Mouse (Mus musculus) frontal cortex, adult 2 months (tissue): ENCODE measurements around the gene Abcb6. TPM values are rescaled to one million over a fixed set of nuclear protein-coding genes. Genes with fewer than 3 reads are reported as not detected.
A peak's percentile ranks its signal among the peaks of the same experiment; 100 is the strongest.

Experiments used
- DNase-seq, 2 experiments: peaks; one replicate each; pipeline ENCODE4 v3.0.0; 2022; ENCODE audit warnings: low spot score in 1 of 2; ENCODE audit errors: extremely low spot score in 1 of 2
- polyA plus RNA-seq: library from polyadenylated mRNA; depleted of rRNA; stranded (reverse); fragments of >200 nt; gene quantifications from 2 replicates; pipeline ENCODE4 v1.2.3, GENCODE M21; 2012

The Abcb6 gene
- polyA plus RNA-seq, 1 experiment: 29.2 TPM

DNA sequence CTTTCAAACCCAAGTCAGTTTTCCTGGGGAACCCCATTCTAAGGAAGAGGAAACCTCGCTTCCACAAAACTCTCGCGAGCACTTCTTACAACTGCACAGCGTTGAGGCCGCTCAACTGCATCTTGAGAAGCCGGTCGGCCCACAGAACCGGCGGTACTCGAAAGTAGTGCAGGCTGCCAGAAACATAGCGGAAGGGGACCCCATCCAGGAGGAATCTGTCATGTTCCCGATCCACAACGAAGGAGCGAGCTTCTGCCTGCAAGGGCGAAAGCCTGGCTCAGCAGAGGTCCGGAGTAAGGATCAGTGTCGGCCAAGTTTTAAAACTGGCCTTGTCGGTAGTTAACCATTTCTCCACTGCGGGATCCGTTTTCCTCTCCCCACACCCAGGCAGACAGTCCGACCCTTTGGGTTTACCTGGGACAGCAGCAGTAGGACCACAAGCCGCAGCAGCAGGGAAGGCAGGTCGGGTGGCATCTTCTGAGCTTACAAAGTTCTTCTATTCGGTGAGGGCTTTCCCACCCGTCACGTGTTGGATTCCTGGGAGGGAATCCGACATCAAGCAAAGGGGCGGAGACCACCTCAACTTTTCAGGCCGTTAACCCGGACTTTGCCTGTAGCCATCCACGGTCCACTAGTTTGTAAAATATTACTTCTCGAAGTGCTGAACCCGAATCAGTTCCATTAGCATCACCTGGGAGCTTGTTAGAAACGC lies 28.9 kb upstream of the Abcb6 start:
- DNase-seq: no peak

GRCm38 (mm10) chr1:75201236-75201635 lies 21.0 kb upstream of the Abcb6 start:
- no peak for DNase-seq

GRCm38 (mm10) chr1:75192452-75192851 lies 12.3 kb upstream of the Abcb6 start:
- DNase-seq: peak in 1 of 2 experiments; percentile 38

GRCm38 (mm10) chr1:75191622-75192402 lies 11.6 kb upstream of the Abcb6 start, which contains the start of the genes Ankzf1 and Atg9a:
TSS of gene Ankzf1 (plus strand) at chr1:75192151.
TSS of gene Atg9a (minus strand) at chr1:75192196.
- DNase-seq: peak; percentile 97 to 98

- no peak for DNase-seq
Observed at GRCm38 (mm10) chr1:75191258-75191621, 11.0 kb upstream of the Abcb6 start.

GRCm38 (mm10) chr1:75190577-75190976 lies 10.4 kb upstream of the Abcb6 start:
- DNase-seq: no peak

DNA sequence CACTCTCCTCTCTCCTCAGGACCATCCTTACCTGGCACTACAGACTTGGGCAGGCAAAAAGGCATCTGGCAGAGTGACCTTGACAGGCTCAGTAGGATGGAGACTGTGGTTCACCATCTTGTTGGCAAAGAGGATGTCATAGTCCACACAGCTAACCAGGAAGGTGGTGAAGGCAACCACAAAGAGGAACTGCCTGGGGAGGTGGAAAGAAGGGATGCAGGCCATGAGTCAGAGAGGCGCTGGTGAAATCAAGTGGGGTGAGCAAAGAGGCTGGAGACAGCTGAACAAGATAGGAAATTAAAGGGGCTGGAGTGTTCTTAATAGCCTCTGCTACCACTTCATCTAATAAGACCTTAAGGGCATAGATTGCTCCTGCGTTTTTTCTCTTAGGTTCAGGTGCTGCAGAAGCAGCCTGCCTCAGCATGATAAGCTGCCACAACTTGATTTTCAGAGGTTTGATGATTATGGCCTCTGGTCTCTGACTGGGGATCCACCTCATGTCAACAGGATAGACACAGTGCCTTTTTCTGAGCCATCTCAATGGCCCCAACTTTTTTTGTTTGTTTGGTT lies 7.8 kb upstream of the Abcb6 start:
- DNase-seq: no peak

DNA sequence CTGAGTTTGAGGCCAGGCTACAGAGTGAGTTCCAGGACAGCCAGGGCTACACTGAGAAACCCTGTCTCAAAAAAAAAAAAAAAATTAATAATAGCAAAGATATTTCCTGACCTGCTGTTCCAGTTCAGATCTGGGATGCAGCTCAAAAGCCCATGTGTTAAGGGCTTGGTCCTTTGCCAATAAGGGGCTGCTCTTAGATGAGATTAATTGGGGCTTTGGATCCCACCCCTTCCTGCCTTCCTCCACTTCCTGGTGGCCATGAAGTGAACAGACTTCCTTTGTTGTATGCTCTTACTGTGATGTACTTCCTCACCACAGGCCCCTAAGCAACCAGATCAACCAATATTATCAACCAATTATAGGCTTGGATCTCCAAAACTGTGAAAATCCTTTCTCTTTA lies 6.9 kb upstream of the Abcb6 start:
- no peak for DNase-seq

GRCm38 (mm10) chr1:75185495-75185894 lies 5.3 kb upstream of the Abcb6 start:
- no peak for DNase-seq

DNA sequence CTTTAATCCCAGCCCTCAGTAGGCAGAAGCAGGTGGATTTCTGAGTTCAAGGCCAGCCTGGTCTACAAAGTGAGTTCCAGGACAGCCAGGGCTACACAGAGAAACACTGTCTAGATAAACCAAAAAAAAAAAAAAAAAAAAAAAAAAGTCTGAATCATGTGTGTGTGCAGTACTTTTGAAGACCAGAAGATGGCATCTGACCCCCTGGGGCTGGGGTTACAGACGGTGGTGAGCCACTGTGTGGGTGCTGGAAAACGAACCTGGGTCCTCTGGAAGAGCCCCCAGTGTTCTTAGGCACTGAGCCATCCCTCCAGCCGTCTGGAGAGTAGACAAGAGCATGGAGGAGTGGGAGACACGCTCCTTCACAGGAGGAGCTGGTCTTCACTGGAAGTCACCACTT lies 2.0 kb upstream of the Abcb6 start:
- DNase-seq: no peak

DNA sequence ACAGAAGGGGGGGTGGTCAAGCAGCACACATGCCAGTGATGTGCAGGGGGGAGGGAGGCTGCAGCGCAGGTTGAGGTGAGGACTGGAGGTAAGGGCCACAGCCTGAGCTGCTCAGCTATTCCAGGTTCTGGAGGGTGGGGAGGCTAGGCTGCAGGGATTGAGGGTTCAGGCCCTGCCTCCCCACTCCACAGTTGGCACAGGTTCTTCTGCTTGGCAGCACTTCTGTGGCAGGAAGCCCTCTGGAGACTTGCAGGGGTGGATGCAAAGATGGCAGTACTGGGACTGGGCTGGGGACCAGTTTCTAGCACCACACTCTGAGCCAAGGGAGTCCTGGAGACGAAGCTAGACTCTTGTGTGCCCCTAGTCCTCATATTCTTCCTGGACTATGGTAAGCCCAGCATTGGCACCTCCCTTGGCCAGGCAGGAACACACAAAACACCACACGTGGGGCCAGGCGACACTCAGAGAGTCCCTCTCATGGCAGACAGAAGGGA lies 1.2 kb upstream of the Abcb6 start:
- DNase-seq: no peak

DNA sequence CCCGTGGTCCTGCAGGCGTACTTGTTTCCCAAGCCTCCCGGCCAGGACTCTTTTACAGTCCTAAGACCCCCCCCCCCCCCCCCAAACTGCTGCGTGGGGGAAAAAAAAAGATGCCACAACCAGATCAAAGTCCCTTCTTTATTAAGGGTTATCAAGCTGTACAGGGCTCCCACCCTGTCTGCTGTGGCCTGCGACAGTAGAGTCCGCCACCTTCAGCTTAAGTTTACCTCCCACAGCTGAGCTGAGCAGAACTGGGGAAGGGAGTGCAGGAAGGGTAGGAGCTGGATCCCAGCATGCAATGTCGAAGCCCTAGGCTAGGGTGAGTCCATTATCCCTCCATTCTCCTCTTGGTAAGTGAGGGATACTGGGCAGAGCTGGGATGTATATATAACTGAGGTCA lies 549 bp upstream of the Abcb6 start:
- no peak for DNase-seq

GRCm38 (mm10) chr1:75179334-75180104 lies 673 bp downstream of the Abcb6 start:
- DNase-seq: peak in 1 of 2 experiments; percentile 20

DNA sequence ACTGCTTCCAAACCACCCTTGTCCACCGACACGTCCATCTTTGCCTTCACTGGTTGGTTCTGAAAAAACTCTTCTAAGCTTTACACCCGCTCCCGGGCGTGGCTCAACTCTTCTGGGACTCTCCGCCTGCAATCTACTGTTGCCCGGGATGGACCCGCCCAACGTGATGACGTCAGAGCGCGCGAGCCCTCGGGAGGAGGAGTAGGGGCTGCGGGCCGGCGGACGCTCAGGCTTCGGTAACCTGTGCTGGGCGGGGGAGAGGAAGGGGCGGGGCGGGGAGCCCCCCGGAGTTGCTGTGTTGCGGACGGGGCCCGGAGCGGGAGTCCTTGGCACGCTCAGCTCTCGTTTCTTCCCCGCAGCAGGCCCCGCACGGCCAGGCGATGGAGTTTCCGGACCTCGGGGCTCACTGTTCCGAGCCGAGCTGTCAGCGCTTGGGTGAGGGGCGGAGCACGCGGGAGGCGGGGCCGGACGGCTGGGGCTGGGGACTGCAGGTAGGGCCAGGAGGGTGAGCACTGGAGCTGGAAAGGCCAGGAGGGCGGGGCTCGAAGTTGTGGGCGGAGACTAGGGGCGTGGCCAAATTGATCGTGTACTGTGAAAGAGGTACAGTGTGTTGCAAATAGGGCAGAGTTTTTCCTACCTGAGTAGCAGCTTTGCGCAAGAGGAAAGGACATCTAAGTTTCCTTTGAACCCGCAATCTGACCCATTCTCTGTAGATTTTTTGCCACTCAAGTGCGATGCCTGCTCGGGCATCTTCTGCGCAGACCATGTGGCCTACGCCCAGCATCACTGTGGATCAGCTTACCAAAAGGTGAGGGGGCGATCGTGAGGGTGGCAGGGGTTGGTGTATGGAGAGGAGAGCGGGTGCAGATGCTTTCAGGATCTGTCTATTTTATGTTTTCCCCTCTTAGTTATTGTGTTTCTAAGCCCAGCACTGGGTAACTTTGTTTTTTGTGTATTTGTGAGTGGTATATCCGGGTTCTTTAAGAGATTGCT lies 11.4 kb downstream of the Abcb6 start, which contains the start of gene Zfand2b:
Zfand2b (plus strand) TSS at position 175 of the 993 bp plus-strand sequence.
- DNase-seq: peak; percentile 87 to 96

GRCm38 (mm10) chr1:75168093-75168471 lies 12.1 kb downstream of the Abcb6 start:
- DNase-seq: no peak

GRCm38 (mm10) chr1:75160256-75160617 lies 20.0 kb downstream of the Abcb6 start:
- DNase-seq: no peak

DNA sequence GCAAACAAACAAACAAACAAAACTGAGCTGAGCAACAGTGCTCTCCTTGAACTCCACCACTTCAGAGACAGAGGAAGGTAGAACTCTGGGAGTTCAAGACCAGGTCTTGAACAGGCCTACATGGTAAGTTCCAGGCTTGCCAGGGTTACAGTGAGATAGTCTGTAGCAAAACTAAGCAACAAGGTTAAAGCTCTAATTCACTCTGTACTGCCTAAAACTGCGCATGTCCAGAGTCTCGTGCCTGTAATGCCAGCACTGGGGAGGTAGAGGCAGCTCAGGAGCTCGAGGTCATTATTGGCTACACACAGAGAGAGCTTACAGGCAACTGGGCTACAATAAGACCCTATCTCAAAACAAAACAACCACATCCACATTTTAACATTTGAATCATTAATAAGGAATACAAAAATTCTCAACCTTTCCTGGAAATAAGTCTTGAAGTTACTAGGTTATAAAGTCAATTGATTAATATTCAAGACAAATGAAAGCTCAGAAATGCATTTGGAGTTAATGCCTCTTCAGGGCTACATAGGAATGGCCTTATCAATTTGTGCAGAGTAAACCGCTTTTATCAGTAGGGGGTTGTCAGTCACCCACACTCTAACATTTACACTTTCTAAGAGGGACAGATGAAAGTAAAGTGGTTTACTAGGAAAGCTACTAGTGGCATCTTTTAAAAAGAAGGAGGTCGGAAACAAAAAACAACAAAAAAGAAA lies 20.5 kb downstream of the Abcb6 start:
- no peak for DNase-seq

DNA sequence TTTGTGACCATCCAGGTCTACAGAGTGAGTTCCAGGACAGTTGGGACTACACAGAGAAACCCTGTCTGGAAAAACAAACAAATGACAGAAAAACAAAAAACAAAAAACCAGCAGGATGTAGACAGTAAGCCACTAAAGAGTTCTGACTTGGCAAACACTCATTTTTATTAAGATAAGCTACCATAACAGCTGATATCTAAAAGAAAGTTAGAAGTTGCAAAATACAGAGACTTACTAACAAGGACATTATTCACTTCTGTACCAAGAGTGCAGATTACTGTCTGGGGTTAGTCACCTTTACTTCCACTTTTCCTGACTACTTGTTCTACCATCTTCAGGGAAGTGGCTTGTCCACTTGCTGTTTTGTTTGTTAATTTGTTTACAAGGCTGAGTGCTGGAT lies 21.2 kb downstream of the Abcb6 start:
- no peak for DNase-seq

- no peak for DNase-seq
Observed at GRCm38 (mm10) chr1:75155837-75156236, 24.4 kb downstream of the Abcb6 start.
